Mouse (Mus musculus): ENCODE data around the gene Eri3. TPM values are rescaled to one million over a fixed set of nuclear protein-coding genes. Genes with fewer than 3 reads are reported as not detected.

Eri3 gene
- total RNA-seq, 2 experiments from 2014 or later, result 199 to 226 TPM

DNA sequence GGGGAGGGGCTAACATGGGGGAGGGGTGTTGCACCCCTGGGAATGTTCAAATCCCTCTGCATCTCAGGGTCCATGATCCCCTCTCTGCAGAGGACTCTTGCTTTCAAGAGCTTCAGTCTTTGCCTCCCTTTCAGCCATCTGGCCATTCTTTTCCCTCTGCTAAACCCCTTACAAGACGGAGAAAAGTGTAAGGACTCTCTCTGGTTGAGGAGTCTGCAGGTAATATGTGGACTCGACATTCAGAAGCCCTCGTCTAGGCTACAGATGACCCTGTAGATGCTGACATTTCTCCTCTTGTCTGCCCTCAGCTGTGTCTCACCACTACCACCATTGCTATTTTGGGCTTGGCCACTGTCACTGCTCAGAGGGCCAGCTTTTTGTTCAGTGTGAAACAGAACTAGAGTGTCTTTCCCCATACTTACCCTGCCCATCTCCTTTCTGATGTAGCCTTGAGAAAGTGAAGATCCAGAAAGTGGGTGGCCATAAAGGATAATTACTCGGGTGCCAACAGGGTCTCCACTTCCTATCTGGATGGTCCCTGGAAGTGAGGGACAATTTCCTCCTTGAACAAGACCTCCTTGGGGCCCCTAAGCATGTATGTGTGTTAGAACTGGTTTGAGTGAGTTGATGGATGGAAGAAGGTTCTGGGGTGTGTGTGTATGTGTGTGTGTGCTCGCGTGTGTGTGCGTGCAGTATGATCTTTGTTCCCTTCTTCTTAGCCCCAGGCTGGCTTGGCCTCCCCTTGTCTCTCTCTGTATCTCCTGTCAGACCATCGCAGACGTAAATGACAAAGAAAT is 104.7 kb downstream of the Eri3 start:
- DNase-seq (ENCODE audit: extremely low spot score in 1 of 2, low spot score in 1 of 2), result no peak

DNA sequence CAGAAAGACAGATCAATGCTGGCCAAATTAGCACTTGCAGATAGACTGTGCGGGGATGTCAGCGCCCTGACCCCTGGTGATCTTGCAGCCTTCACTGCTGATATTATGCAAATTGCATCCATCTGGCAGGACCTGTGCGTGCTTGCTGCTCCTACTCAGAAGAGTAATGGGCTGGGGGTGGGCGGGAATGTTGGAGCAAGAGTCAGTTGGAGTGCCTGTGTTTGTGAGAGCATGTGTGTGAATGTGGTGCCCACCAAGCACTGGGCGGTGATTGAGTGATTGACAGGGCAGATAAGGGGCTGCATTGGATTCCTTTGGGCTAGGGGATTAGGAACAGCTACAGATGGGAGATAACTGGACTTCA is 105.3 kb downstream of the Eri3 start:
- no peak for DNase-seq (ENCODE audit: extremely low spot score in 1 of 2, low spot score in 1 of 2)

DNA sequence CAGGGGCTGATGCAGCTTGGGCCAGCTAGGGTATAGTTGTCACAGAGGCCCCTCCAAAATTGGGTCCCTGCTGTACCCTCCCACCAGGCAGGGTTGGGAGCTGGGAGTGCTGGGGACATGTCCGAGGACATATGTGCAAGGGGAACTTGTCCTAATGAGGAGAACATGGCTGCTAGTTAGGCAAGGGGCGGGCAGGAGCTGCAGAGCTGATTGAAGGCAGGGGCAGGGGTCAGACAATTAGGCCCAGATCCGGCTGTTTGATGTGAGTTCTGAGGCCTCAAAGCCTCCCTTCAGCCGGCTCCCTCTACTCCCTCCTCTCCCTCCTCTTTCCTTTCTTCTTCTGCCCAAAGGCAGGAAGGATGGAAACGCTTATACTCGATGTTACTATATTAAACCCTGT is 106.8 kb downstream of the Eri3 start:
- no peak for DNase-seq (ENCODE audit: extremely low spot score in 1 of 2, low spot score in 1 of 2)

DNA sequence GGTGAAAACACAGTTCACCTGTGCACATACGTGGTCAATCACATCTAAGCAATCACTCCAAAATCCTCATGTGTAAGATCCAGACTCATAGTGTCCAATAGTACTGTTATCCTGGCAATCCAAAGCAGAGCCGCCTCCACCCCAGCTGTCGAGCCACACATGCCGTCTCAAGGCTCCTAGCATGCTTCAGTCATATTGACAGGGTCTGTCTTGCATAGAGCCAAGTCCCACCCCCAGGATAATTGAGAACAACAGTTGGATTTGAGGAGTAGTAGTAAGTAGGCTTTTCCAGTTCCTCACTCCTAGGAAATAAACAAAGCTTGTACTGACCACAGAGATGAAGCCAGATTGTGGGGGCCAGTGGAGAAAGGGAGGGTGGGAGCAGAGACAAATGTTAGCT is 107.5 kb downstream of the Eri3 start:
- no peak for DNase-seq (ENCODE audit: extremely low spot score in 1 of 2, low spot score in 1 of 2)

DNA sequence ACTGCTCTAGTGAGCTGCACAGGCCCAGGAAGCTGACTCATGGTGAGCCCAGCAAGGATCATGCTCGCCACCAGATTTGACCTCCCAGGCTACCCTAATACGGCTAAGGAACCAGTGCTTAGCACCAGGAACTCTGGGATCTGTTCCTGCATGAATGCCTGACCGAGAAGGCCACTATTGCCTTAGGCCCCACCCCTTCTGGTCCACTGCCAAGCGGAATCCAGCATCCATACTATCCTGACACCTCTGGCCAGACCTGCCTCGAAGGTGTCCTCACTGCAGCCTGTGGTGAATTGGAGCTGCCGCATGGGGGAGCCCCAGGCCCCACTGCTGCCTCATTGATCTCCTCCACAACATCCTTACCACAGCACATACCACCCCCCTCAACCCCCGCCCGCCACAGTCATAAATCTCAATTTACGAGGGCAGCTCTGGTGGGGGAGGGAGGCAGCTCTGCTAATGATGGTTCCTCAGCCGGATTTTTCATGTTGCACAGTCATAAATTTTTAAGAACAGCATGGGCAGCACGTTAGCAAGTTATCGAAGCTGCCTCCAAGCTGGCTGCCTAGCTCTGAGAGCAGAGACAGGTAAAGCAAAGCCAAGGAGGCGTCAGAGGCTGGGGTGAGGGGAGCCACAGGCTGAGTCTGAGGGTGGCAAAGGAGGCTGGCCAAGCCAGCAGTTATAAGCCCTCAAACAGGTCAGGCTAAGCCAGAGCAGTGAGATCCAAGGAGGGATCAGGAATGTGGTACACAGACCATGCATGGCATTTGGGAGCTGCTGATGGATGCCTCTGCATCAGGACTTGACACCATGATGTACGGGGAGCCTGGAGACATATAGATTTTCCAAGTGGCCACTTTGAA is 108.6 kb downstream of the Eri3 start:
- DNase-seq (ENCODE audit: extremely low spot score in 1 of 2, low spot score in 1 of 2), result no peak

DNA sequence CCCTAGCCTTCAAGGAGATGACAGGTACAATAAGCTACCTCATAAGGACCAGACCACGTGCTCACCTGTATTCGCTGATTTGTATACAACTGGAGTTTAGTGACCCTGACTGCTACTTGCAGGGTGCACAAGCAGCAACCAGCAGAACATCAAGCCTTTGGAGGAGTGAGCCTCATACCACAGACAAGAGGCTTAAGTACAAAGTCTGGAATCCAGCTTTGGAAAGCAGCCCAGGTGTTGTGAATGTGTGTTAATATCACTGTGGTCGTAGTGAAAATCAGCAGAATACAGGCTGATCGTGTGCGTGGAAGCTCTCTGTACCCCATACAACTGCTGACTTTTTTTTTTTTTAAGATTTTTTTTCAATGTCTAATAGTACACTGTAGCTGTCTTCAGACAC is 109.8 kb downstream of the Eri3 start:
- DNase-seq (ENCODE audit: extremely low spot score in 1 of 2, low spot score in 1 of 2), result no peak

DNA sequence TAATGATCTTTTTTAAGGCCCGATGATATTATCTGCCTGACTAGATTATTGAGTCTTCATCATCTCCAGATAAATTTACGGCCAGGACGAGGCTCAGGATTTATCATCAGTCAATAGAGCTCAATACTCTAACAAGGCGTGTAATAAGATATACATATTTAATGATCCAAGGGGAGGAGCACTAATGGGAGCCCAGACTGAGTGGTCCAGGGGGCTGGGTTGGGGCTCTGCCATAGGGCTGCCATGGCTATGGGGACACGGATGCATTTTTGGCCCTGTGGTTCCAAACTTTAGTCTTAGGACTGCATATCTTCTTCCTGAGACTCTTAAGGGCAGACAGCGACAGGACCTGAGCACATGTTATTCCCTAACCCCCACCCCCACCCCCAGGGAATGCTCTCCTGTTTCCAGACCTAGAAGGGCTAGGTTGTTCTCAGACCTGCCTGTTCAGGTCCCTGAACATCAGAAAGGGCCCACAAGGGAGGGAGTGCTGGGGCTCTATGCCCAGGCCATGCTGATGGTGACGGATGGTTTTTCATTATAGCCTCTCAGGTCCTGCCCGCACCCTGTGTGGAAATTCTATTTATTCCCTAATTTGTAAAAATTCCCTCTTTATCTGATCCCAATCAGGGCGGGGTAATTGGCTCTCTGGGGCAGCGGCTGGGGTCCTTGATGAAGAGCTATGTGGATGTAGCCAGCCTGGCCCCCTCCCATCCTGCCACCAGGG is 114.4 kb downstream of the Eri3 start:
- DNase-seq (ENCODE audit: extremely low spot score in 1 of 2, low spot score in 1 of 2), result no peak

DNA sequence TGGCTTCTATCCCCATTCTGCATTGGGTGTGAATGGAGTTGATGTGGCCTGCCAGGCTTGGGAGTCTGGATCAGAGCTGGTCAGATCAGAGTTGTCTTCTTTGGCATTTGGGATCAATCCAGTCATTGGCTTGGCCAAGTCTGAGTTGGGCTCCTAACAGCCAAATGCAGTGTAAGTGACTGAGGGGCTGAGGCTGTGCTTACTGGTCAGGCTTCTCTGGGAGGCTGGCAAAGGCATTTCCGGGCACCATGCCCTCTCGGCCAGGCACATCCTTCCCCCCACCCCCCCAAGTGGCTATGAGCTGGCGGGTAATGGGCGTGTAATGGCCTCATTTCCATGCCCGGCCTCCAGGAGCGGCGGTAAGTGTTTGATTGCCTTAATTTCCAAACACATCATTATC is 115.4 kb downstream of the Eri3 start:
- no peak for DNase-seq (ENCODE audit: extremely low spot score in 1 of 2, low spot score in 1 of 2)

DNA sequence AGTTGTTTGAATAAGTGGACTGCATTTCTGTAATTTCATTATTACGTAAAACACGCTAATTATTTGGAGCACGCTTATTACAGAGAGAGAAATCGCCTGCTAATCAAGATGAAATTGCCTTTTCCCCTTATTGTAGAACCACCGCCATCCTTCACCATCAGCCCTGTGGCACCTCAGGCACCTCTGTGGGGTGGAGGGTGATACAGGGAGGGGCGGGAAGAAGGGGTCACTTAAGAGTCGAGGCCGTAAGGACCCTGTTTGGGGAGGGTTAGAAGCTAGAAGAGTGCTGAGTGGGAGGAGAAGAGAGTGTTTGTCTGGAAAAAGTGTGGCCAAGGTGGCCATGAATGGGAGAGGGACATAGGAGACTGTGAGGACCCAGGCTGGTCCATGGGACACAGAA is 115.9 kb downstream of the Eri3 start:
- no peak for DNase-seq (ENCODE audit: extremely low spot score in 1 of 2, low spot score in 1 of 2)

DNA sequence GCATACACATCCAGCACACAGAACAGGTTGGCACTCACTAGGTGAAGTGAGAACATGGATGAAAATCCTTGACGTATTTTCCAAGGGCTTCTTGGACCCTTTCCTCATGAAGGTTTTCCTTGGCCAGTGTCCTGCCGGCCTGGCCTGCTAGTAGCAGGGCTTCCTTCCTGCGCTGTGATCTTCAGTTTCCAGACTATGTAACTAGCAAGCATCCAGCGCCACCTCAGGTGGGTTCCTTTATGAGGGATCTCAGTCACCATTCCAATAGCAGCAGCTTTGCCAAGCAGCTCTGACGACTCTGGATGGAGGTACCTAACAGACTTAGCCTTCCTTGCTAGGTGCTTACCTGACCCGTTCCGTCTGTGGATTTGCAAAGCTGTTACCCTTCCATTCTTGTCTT is 119.7 kb downstream of the Eri3 start:
- no peak for DNase-seq (ENCODE audit: extremely low spot score in 1 of 2, low spot score in 1 of 2)

DNA sequence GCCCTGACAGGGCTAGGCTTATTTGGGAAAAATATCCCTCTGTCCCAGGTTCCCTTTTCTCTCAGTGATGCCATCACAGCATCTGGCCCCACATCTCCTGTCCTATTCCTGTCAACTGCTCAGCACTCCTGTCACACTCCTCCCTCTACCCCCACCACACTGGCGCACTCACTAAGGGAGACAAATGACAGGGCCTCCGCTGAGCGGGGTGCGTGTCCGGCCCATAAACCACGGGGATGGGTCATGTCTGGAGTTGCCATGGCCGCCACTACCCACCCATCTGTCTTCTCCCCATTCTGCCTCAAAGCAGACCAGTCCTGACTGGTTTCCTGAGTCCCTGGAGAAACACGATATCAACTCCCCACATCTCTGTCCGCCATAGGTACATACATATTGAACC is 121.9 kb downstream of the Eri3 start:
- no peak for DNase-seq (ENCODE audit: extremely low spot score in 1 of 2, low spot score in 1 of 2)

DNA sequence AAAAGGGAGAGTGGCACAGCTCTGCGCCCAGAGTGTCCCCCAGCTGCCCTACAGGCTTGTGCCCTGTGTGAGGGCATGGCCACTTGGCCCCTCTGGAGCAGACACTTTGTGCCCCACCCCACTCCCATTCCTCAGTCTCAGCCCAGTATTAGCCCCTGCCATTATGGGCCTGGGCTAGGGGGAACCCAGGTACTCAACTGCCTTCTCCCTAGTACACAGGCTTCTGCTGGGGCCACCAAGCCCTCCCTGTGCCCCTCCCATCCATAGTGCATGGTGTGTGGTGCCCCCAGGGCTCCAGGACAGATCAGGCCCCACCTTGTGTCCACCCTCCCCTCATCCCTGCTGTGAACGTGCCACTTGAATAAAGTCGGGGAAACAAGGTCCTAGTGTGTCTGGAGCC is 123.7 kb downstream of the Eri3 start:
- no peak for DNase-seq (ENCODE audit: extremely low spot score in 1 of 2, low spot score in 1 of 2)

DNA sequence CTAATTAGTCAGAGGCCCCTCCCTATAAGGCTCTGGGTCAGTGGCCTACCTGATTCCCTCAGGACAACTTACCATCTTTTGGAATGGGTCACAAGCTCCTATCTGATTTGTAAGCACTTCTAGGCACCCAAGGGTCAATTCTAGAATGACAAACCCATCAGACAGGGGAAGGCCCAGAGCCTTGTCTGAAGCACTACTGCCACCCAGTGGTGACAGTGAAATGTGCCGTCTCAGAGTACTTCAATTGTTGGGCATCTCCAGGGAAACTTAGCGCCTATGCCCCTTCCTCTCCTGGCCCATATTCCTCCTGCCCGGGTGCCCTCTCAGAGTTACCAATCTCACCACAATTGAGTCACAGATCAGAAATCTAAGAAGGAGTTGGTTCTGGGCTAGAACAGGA is 126.7 kb downstream of the Eri3 start:
- DNase-seq (ENCODE audit: extremely low spot score in 1 of 2, low spot score in 1 of 2), result peak; percentile 71 to 95

DNA sequence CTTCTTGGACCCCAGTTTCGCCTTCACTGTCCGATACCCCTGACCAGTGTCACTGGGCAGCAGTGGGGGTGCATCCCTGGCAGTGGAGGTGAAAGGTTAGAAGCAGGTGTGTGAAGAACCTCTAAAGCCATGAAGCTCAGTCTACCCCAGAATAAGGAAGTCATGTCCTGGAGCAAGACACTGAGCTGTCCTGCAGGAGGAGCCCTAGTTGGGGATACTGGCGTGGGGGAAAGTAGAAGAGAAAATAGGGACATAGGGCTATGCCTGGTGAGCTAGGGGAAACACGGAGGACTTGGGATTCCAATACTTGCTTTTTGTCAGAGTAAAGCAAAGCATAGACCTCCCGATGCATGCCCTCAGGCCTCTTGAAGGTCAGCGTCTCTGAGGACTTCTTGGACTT is 130.8 kb downstream of the Eri3 start:
- DNase-seq (ENCODE audit: extremely low spot score in 1 of 2, low spot score in 1 of 2), result no peak

DNA sequence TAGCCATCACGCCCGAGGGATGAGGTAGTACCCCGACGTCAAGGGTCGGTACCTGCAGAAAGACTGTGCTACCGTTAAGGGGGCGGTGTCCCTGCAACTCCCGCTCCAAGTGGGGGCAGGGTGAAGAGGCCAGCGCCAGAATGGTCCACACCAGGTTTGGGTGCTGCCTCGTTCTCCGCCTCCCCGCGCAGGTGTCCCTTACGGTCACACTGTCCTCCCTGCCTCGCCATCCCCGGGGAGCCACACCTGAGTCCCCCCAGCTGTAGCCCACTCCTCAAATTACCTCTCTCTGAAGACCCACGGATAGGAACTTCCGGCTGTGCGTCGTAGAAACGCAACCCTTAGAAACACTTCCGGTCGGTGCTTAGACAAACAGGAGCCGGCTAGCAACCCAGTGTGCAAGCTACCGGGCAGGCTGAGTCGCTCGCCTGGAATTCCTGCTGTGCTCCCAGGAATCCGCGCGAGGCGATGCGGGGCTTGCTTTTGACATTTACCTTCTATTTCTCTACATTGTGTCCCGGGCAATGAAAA is 131.8 kb downstream of the Eri3 start, which contains the start of gene Dmap1:
Dmap1 (minus strand) TSS at position 343 of the 531 bp plus-strand sequence.
- peak; percentile 79 to 80 for DNase-seq (ENCODE audit: extremely low spot score in 1 of 2, low spot score in 1 of 2)

DNA sequence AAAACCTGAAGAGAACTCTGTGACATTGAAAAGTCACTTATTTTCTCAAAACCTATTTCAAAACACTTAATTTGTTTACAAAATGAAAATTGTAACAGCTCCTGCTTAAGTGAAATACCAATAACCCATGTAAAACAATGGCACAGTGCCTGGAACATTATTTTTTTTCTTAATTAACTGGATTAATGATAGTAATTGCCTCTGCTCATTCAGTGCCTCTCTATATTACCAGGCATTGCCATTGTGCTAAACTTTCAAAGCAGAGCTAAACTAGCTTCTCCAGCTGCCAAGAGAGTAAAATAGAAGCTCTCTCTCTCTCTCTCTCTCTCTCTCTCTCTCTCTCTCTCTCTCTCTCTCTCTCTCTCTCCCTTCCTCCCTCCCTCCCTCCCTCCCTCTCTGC is 132.3 kb downstream of the Eri3 start:
- DNase-seq (ENCODE audit: extremely low spot score in 1 of 2, low spot score in 1 of 2), result no peak

DNA sequence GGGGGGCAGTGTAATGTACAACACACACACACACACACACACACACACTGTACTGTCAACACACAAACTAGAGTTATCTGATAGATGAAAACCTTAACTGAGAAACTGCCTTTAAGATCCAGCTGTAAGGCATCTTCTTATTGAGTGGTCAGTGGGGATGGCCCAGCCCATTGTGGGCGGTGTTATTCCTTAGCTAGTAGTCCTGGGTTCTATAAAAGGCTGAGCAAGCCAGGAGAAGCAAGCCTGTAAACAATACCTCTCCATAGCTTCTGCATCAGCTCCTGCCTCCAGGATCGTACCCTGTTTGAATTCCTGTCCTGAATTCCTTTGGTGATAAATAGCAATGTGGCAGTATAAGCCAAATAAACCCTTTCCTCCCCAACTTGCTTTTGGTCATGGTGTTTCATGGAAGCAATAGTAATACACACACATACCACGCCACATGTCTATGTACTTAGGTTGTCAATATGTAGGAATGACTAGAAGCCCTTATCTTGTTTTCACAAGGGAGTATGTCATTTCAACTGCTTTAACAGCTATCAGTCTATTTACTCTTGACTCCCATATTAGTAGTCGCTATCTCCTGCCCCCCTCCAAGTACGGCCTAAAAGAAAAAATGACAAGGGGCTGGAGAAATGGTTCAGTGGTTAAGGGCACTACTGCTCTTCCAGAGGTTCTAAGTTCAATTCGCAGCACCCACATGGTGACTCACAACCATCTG is 133.0 kb downstream of the Eri3 start:
- DNase-seq (ENCODE audit: extremely low spot score in 1 of 2, low spot score in 1 of 2), result no peak

DNA sequence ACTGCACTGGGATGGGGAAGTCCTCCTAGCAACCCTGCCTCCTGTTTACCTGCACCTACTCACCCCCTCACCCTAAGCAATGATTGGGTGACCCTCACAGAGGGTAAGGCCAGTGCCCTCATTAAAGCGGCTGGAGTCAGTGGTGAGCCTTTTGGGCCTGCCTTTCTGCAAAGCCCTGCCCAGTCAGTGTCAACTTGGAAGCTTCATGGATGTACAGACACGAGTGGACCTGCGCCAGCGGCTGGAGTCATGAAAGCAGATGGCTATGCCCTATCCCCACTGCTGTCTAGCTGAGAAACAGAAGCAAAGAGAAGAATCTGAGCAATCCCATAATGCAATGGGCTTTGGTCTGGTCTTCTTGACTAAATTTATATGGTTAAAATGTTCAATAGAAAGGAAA is 136.2 kb downstream of the Eri3 start:
- no peak for DNase-seq (ENCODE audit: extremely low spot score in 1 of 2, low spot score in 1 of 2)

DNA sequence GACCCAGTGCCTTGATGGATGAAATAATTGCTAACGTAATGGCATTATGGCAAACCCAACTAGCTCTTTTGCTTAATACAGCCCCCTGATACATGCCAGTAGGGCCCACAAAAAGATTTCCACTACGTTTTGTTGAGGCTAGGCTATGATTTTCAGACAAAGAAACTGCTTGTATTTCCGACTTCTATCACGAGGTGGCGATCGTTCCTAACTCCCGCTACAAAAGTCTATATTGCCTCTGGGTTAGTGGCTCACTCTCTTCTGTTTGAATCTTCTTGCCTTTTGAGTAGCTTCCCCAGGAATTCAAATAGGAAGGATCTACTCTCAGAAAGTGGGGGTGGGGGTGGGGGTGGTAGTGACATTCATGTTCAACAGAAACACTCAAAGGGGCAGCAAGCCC is 155.2 kb downstream of the Eri3 start:
- DNase-seq (ENCODE audit: extremely low spot score in 1 of 2, low spot score in 1 of 2), result peak; percentile 25 to 82

All from layer of hippocampus, postnatal 25 days (tissue).